Mouse (Mus musculus) layer of hippocampus, postnatal 25 days (tissue): Measurements from ENCODE around the gene Fut11. TPM values are rescaled to one million over a fixed set of nuclear protein-coding genes. Genes with fewer than 3 reads are reported as not detected.

Experiments
- DNase-seq, 2 experiments: peaks; one replicate each; pipeline ENCODE4 v3.0.0; 2022; ENCODE audit warnings: mixed read lengths in 2 of 2, low spot score in 1 of 2; ENCODE audit errors: extremely low spot score in 1 of 2
- total RNA-seq, 2 experiments: library from RNA; stranded (reverse); gene quantifications; 2 replicates each; pipeline ENCODE4 v1.2.3; 2021

The Fut11 gene
- total RNA-seq, 2 experiments from 2014 or later, result 15.6 to 16.0 TPM

- DNase-seq, result no peak
Measured at GRCm38 (mm10) chr14:20708239-20708638, 13.5 kb downstream of the Fut11 start.

DNA sequence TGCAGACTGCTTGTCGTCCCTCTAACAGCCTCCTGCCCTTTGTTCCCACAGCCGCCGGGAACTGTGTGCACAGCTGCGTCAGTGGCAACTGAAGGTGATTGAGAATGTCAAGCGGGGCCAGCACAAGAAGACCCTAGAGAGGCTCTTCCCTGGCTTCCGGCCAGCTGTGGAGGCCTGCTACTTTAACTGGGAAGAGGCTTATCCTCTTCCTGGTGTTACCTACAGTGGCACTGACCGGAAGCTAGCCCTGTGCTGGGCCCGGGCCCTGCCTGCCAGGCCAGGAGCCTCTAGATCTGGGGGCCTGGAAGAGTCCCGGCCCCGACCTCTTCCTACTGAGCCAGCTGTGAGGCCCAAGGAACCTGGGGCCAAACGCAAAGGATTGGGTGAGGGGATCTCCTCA, 19.1 kb downstream of the Fut11 start:
- no peak for DNase-seq

DNA sequence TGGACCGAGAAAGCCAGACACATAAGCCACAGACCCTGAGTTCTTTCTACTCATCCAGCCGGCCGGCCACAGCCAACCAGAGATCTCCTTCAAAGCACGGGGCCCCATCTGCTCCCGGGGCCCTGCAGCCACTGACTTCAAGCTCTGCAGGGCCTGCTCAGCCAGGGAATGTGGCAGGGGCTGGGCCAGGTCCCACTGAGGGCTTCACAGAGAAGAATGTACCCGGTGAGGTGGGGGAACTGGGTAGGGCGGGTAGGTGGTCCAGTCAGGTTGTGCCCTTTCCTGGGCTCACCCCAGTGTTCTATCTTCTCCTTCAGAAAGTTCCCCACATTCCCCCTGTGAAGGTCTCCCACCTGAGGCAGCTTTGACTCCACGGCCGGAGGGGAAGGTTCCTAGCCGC, 23.7 kb downstream of the Fut11 start:
- DNase-seq, result no peak

GRCm38 (mm10) chr14:20719767-20720166, 25.0 kb downstream of the Fut11 start:
- DNase-seq, result no peak

DNA sequence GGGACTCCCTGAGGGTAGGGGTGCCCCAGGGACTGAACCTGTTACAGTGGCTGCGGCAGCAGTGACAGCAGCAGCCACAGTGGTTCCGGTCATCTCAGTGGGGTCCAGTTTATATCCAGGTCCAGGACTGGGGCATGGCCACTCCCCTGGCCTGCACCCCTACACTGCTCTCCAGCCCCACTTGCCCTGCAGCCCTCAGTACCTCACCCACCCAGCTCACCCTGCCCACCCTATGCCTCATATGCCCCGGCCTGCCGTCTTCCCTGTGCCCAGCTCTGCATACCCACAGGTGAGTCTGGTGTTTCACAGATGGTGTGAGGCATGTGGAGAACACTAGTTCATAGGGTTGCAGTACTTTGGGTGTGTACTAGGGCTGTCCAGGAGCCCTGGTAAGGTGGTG, 26.6 kb downstream of the Fut11 start:
- DNase-seq, result no peak

DNA sequence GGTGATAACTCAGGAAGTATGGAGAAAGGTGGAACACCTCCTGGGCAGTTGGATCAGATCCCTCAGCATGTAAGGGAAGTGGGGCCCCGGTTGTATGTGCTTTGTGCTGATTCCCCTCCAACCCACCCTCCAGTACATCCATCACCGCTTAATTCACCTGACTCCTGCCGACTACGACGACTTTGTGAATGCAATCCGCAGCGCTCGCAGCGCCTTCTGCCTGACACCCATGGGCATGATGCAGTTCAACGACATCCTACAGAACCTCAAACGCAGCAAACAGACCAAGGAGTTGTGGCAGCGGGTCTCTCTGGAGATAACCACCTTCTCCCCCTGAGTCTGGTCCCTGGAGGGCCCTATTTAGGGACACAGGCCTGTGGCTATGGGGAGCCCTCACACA, 28.2 kb downstream of the Fut11 start:
- DNase-seq, result no peak

DNA sequence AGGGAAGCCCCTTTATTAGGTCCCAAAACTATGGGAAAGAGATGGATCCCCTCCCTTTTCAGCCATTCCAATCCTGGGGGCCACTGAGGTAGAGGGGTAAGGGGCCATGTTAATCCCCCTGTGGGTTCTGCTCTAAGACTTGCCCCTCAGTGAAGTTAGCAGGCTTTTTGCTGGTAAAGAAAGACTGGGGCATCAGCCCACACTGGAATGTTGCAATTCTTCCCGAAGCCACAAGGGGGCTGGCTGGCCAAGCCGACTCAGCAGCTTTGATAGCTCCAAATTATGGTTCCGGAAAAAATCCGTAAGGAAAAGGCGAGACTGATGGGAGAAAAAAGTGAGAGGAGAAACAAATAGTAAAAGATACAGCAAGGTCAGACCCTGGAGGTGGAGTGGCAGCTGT, 29.3 kb downstream of the Fut11 start:
- DNase-seq, result peak; percentile 62 to 76

DNA sequence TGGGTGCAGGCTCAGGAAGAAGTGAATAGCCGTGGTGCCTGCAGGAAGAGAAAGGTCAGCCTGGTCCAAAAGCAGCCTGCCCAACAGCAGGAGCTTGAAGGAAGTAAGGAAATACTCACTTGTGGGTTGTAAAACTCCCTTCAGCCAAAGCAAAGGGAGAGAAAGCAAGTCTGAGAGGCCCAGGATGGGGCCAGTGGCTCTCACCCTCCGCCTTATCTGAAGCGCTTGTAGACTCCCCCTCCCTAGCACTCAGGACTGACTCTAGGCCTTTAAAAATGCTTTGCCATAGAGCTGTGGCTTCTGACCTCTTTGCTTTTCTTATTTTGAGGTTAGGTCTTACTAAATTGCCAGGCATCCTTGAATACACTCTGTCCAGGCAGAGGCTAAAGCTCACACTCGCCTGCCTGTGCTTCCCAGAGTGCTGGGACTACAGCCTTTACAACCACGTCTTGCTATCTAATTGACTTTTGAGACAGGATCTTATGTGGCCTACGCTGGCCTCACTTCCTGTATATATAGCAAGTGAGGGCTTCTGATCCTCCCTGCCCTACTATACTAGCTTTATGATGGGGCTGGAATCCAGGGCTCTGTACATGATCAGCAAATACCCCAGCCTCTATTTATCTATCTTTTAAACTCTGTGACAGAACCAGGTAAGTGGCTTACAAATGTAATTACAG, 31.0 kb downstream of the Fut11 start:
- no peak for DNase-seq

DNA sequence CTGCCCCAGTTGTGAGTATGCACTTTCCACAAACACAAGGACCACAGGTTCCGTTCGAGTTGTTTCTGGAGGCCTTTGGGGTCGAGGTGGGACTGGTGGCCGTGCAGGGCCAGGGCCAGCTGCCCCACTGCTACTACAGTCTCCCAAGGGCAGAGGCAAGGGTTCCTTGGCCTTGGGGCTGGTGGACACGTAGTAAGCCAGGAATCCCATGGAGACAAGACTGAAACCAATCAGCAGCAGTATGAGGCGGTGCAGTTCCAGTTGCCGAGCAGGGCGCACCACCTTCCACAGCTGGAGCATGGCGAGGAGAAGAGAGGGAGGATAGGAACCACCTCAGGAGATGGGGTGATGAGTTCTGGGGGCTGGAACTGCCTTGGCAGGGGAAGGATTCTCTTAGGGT, 35.1 kb downstream of the Fut11 start:
- no peak for DNase-seq

DNA sequence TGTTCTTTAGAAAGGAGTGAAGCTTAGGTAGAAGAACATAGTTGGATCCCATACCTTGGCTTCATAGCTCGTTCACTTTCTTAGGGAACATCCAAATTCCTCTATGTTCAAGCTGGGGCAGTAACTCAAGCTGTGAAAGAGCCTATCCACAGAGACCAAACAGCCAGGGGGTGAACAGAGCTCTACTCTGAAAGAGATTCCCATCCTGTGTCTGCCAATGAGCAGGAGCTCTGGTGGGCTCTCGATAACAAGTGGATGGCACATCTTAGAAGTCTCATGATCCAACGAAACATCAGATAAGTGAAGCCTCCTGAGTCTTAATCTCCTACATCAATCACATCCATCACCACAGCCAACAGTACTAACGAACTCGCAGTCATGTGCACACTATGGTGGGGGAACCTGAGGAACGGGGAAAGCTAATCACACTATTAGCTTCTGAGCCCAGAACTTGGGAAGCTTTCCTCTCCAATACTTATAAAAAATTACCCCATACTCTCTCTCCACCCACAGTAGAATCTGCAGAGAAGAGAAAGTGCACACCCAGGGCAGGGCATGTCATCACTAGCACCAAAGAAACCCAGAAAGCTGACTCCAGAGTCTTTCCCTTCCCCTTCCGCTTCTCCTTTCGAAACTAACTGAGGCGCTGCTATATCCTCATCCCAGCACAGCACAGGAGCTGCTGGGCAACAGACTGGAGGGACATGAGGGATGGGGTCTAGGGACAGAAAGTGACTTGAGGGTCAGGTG, 36.3 kb downstream of the Fut11 start:
- no peak for DNase-seq

DNA sequence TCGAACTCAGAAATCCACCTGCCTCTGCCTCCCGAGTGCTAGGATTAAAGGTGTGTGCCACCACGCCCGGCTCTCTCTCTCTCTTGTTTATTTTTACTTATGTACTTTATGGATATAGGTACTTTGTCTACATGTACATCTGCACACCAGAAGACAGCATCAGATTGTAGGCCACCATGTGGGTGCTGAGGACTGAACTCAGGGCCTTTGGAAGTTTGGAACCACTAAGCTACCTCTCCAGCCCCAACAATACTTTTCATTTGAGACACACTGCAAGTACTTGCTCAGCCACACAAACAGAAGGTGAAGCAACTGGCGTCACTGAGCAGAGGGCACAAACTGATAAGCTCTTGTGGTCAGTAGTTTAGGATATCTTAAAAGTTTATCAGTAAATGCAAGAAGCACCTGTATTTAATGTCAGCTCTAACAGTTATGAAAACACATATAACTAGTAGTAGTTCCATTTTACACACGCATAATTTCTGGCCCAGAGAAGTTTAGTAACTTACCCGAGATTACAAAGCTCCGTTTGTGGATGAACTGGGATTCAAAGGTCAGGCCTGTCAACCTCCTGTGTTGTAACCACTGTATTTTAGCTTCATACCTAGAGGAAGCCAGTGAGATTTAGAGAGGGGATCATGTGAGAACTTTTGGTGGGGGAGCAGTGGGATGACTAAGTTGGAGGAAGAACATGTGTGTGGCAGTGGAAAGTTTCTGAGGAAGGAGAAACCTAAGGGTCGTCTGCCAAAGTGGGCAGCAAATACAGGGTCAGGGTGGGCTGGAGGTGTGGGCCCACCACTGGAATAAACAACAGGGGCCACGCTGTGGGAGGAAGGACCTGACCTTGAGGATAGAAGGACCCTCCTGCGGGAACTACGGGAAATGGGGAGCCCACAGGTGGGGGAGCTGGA, 38.5 kb downstream of the Fut11 start:
- no peak for DNase-seq

DNA sequence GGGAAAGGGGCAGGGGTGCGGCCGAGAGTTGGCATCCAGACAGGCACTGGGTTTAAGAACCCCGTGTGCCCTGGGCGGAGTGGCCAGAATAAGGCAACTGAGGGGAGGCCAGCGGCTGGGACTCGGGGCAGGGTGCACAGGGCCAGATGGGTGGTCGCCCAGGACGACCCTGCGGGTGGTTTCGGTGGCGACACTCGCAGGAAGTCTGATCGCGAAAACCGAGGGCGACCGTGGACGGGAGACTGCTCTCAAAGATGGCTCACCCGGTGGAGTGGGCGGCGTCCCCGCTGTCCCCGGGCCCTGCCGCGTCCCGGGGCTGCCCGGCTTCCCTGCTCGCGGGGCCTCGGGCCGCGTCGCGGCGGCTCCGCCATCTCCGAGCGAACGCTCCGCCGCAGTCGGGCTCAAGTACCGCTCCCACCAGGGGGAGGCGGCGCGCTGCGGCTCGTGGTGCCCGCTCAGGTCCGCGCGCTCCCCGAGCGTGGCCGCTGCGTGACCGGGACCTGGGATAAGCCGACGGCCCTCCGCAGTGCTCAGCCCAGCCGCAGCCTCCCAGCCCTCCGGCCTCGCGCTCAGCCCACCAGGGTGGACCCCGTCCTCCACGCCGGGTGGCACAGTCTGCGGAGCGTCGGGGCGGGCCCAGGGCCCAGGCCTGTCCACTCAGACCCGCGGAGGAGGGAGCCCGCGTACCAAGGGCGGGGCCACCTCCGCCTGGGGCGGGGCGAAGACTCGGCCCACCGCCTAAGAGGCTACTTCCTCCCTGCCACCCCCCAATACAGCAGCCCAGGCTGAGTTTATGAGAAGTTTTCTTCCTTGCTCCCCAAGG, 39.4 kb downstream of the Fut11 start, which contains the start of gene Ndst2:
Ndst2 (minus strand) TSS at position 611 of the 823 bp plus-strand sequence.
- DNase-seq, result peak; percentile 67 to 79

DNA sequence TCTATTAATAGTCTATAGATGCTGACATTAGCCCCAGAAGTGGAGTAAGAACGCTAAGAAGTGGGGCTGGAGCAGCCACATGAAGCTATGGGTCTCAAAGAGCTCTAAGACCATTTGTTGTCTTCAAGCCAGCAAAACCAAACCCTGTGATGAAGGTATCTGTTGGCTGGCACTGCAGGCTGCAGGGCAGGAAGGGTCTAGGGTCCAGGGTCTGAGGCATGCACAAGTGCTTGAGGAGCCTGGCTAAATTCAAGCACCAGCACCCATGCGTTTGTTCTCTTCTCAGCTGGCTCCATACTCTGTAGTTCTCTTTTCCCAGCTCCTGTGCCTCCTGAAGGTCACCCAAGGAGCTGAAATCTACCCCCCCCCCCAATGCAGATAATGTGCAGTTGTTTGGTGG, 40.3 kb downstream of the Fut11 start:
- DNase-seq, result no peak

DNA sequence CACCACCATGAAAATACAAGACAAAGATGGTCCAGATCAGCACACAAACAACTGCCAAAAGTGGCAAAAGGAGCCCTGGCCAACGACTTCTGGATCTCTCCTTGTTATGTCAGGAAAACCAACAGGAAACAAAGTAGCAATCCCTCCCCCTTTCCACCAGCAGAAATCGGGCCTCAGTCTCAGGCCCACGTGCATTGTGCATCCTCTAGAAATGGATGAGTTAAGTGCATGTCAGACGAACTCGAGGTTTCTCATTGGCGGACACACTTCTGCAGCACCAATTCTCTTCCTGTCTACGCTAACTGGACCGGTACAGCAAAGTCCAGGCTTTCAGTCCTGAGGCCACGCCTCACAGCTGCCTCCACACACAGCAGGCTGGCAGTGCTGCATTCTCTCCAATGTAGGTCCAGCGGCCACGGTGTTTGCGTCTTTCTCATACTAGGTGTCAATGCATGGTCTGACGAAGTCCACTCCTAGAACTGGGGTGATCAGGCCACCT, 41.2 kb downstream of the Fut11 start:
- no peak for DNase-seq

DNA sequence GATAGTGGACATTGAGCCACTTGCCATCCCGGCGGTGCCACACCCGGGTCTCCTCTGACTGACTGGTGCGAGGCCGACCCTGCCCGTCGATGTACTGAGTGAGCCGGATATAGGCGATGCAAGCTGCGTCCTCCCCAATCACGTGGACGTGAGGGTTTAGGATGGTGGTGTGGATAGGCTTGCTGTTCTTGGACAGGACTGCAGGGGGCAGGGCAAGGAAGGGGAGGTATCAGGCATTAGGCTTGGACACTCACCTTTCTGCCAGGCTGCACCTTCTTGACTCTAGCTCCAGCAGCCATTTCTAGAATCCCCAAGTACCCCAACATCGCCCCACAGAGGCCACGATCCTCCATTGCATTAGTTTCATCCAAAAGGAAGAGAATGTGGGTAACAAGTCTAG, 42.5 kb downstream of the Fut11 start:
- DNase-seq, result peak in 1 of 2 experiments; percentile 32

DNA sequence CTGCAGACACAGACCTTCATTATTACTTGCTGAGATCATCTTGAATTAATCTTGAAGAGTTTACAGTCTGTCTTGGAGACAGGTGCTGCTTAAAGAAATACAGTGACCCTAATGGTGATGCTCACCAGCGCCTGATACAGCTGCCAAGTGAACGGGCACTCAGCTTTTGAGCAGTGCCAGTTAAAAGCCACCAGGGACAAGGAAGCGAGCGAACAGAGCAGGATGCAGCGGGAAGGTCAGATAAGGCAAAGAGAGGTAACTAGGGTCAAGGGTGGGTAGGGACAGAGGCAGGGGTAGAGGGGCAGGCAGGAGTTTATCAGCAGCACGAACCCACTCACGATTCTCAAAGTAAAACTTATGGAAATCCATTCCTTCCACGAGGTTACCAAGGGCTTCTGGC, 43.7 kb downstream of the Fut11 start:
- DNase-seq, result no peak

- no peak for DNase-seq
Measured at GRCm38 (mm10) chr14:20741301-20741700, 46.5 kb downstream of the Fut11 start.

GRCm38 (mm10) chr14:20743614-20744013, 48.8 kb downstream of the Fut11 start:
- DNase-seq, result no peak

GRCm38 (mm10) chr14:20746935-20747334, 52.2 kb downstream of the Fut11 start:
- no peak for DNase-seq

DNA sequence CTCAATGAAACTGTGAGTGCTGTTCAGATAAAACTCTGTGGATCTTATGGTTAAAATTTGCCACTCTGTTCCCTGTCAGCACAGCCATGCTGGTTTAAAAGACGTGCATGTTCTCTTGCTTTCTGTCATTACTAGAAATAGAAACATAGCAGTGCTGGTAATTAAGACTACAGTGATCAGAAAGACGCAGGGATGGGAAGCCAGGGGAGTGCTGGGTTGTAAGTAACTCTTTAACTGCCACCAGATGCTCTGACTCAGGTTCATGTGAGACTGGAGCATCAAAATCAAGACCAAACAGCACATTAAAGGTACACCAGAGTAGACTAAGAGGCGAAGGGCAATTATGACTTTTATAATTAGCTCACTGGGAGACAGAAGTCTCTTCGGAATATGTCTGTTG, 53.6 kb downstream of the Fut11 start:
- DNase-seq, result no peak
